Mouse (Mus musculus) lung, postnatal 0 days (tissue): ENCODE results near the gene Alg14. TPM values are rescaled to one million over a fixed set of nuclear protein-coding genes. Genes with fewer than 3 reads are reported as not detected.

ENCODE experiments used
- ATAC-seq: fragments of 200-750 bp; cut with Nextera tagmentation; 2 replicates; pipeline ENCODE4 v1.8.0; 2017; ENCODE audit warnings: moderate library complexity
- DNase-seq: peaks from one replicate; pipeline ENCODE4 v3.0.0-alpha.2; 2016; ENCODE audit warnings: low spot score
- H3K27ac ChIP-seq: fragments of 300-500 bp; sonication (generic); 2 replicates; pipeline ENCODE4 v1.5.1; 2014; ENCODE audit warnings: antibody characterized with exemption, mild to moderate bottlenecking, low read length, mixed read lengths
- H3K27me3 ChIP-seq: fragments of 300-500 bp; sonication (generic); replicated peaks from 2 replicates; pipeline ENCODE4 v1.6.1; 2014; ENCODE audit warnings: low read length, mixed read lengths; ENCODE audit not compliant: insufficient read depth
- H3K36me3 ChIP-seq: fragments of 300-500 bp; sonication (generic); 2 replicates; pipeline ENCODE4 v1.6.1; 2014; ENCODE audit warnings: low read length, mixed read lengths; ENCODE audit not compliant: insufficient read depth
- H3K4me1 ChIP-seq: fragments of 300-500 bp; sonication (generic); 2 replicates; pipeline ENCODE4 v1.6.1; 2014; ENCODE audit warnings: antibody characterized with exemption, low read depth, low read length, mixed read lengths; ENCODE audit not compliant: insufficient read depth
- H3K4me2 ChIP-seq: fragments of 300-500 bp; sonication (generic); replicated peaks from 2 replicates; pipeline ENCODE4 v1.6.1; 2014; ENCODE audit warnings: low read depth, mild to moderate bottlenecking, low read length, moderate library complexity, mixed read lengths
- H3K4me3 ChIP-seq: fragments of 300-500 bp; sonication (generic); 2 replicates; pipeline ENCODE4 v1.5.1; 2014; ENCODE audit warnings: low read depth, low read length
- H3K9ac ChIP-seq: fragments of 300-500 bp; sonication (generic); replicated peaks from 2 replicates; pipeline ENCODE4 v1.6.1; 2014; ENCODE audit warnings: low read depth, mild to moderate bottlenecking
- H3K9me3 ChIP-seq: fragments of 300-500 bp; sonication (generic); 2 replicates; pipeline ENCODE4 v1.6.1; 2016; ENCODE audit warnings: low read length, mixed read lengths
- CTCF ChIP-seq: IDR thresholded peaks from 2 replicates; pipeline ENCODE4 v1.5.1; 2016; ENCODE audit warnings: antibody characterized with exemption, mild to moderate bottlenecking
- EP300 ChIP-seq: IDR thresholded peaks from 2 replicates; pipeline ENCODE4 v1.6.1; 2016; ENCODE audit warnings: antibody characterized with exemption, mild to moderate bottlenecking, control low read depth
- WGBS: fragments of 180-500 bp; shearing (Covaris S2); extraction: QIAGEN DNeasy Blood & Tissue Kit; methylation state at CpG from one replicate; pipeline ENCODE4 v1.1.7; 2014; 5-methylcytosine and 5-hydroxymethylcytosine counted together
- polyA plus RNA-seq: library from polyadenylated mRNA; unstranded; fragments of >200 nt; fragmentation: Nextera tagmentation; extraction: Ambion mirVana; gene quantifications from 2 replicates; pipeline ENCODE4 v1.2.1, GENCODE M21; 2015

The Alg14 gene
- polyA plus RNA-seq, 1 experiment from 2014 or later, result 33.4 TPM

DNA sequence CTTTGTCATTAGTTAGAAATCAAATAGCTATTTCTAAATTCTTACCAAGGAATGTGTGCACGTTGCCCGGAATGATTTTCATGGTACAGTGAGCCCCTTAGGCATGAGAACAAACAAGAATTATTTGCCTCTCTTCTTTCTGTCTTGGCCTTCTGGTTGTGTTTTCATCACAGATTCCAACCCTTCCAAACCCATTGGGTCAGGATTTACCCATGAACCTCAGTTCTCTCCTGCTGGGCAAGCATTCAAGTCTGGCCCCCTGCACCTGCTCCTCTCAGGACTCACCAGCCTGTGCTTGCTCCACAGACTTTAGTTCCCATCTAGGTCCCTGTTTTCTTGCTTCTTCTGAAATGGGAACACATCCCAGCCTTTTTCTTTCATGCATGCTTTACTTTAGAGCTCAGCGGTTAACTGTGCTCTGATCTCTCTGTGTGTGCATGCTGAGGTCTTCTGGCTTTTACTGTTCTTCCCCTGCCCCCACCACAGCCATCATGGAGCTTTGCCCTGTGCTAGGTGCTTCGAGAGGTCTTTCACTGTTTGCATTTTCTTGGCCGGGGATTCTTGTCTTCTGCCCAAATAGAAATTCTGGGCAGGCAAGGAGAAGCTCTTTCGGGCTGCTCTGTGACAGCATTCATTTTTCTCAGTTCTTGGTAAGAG, 44.8 kb downstream of the Alg14 start:
- peaks cover 4% of the 10 kb centered on the region; the same call in 1 of the 2 replicates for H3K4me1 ChIP-seq
- H3K36me3 ChIP-seq, result no peaks in the 10 kb centered on the region
- no peak overlapping the region for H3K4me3 ChIP-seq
- no peak overlapping the region for H3K4me2 ChIP-seq
- H3K27me3 ChIP-seq, result no peaks in the 10 kb centered on the region
- no peaks in the 10 kb centered on the region for H3K9me3 ChIP-seq
- no peak for DNase-seq
- no peak overlapping the region for H3K9ac ChIP-seq
- TF ChIP-seq CTCF, result no peak
- TF ChIP-seq EP300, result no peak
- no peak overlapping the region for H3K27ac ChIP-seq
- WGBS, result 60% methylated on average over 6 of the region's 6 CpGs
- ATAC-seq, result no peak

DNA sequence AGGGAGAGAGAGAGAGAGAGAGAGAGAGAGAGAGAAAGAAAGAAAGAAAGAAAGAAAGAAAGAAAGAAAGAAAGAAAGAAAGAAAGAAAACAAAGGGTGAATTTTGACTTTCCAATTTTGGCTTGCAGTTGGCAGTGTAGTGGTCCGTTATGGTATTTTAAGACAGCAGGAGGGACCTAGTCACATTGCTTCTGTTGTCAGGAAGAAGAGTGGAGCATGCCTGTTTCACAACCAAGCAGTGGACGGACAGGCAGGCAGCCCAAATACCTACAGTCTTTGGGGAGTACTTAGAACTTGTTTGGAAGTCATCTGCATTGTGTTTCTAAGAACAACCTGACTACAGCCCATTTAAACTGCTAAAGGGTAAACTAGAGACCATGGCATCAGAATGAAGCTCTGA, 47.1 kb downstream of the Alg14 start:
- TF ChIP-seq EP300, result no peak
- no peak for TF ChIP-seq CTCF
- H3K9me3 ChIP-seq, result no peaks in the 10 kb centered on the region
- H3K27me3 ChIP-seq, result no peaks in the 10 kb centered on the region
- 39% methylated on average over 2 of the region's 2 CpGs for WGBS
- H3K36me3 ChIP-seq, result no peaks in the 10 kb centered on the region
- DNase-seq (no peak), ATAC-seq (no peak)
- peaks cover 4% of the 10 kb centered on the region; the same call in 1 of the 2 replicates for H3K4me1 ChIP-seq
- no peak overlapping the region for H3K9ac ChIP-seq
- H3K27ac ChIP-seq, result no peak overlapping the region
- no peak overlapping the region for H3K4me3 ChIP-seq
- H3K4me2 ChIP-seq, result no peak overlapping the region

DNA sequence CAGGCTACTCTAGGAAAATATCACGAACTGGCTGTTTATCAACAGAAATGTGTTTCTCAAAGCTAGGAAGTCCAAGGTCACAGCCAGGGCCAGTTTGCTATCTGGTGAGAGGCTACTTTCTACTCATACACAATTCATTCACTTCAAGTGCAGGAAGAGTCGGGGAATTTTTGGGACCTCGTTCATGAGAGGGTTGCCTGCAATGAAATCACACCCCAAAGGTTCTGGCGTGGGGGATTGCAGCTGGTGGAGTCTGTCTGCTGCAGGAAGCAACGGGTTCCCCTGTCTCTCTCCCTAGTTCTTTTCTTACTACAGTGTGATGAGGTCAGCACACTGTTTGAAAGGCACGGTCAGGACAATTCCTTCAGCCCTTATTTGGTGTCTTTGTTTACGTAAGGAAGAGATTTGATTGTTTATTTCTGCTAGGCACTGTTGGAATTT, 48.8 kb downstream of the Alg14 start:
- no peak for TF ChIP-seq EP300
- TF ChIP-seq CTCF, result no peak
- Histone ChIP-seq H3K36me3 (no peaks in the 10 kb centered on the region), H3K4me2 (no peak overlapping the region), H3K27ac (peak overlapping the region; percentile 58), H3K9ac (no peak overlapping the region), H3K4me3 (no peak overlapping the region), H3K9me3 (no peaks in the 10 kb centered on the region), H3K27me3 (no peaks in the 10 kb centered on the region), H3K4me1 (peaks cover 10% of the 10 kb centered on the region; the same call in 1 of the 2 replicates)
- ATAC-seq (peak; percentile 72), DNase-seq (peak; percentile 77)
- WGBS, result 16% methylated on average over 7 of the region's 7 CpGs

DNA sequence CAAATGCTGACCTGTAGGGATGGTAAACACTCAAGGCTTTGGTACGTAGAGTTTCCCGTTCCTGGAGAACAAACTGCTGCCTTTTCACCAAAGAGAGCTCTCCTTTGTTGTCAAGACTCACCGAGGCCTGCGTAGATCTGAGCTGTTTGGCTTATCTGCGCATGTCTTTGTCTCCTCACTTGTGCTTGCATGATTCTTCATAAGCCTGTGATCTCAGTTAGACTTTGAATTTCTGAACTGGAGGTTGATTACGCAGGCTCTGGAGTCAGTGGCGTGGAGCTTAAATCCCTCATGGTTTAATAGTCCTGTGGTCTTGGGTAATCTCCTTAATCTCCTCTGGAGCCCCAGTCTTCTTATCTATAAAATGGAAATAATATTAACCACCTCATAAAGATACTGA, 51.7 kb downstream of the Alg14 start:
- Histone ChIP-seq H3K9me3 (no peaks in the 10 kb centered on the region), H3K4me2 (no peak overlapping the region), H3K36me3 (no peaks in the 10 kb centered on the region), H3K27me3 (no peaks in the 10 kb centered on the region), H3K9ac (no peak overlapping the region), H3K4me1 (peaks cover 12% of the 10 kb centered on the region; the same call in 1 of the 2 replicates), H3K4me3 (no peak overlapping the region), H3K27ac (no peak overlapping the region)
- 80% methylated on average over 7 of the region's 7 CpGs for WGBS
- DNase-seq (no peak), ATAC-seq (no peak)
- TF ChIP-seq EP300 (no peak), CTCF (no peak)

DNA sequence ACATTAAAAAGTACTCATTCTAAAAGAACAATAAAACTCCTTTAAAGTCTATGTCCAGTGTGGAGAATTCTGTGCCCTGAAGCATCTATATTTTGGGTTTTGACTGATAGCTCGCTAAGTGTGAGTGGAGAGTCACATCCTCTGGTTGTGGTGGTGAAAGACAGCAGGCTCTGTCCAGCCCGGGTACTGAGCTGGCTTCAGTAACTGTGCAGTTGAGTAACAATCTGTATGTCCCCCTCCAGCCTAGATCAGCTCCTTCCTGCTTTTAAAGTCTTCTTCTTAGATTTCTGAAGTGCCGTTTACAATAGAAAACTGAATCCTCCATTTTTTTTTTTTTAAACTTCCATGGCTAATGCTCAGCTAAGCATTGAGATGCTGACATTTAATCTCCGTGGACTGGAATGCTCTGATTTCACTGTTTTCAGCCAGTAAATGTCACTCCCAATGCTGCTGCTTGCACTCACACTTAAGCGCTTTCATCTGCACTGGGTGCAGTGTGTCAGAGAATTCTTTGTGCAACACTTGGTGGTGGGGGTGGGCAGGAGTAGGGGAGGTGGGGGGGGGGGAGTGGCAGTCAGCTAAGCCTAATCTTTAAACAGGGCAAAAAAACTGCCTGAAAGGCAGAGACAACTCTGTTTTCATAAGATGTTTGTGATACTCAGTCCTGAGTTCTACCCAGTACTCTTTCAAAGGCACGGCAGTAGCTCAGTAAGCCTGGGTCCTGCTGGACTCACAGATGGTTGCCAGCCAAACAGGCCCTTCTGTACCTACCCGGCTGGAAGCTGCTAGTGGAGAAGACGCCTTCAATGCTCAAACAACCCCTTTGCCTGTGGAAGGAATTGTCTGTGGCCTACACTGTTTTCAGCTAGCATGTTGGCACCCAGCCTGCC, 52.7 kb downstream of the Alg14 start:
- DNase-seq (peak; percentile 70), ATAC-seq (peak; percentile 60)
- Histone ChIP-seq H3K27ac (peak overlapping the region; percentile 69; the same call in 1 of the 2 replicates), H3K4me1 (peaks cover 12% of the 10 kb centered on the region; the same call in 1 of the 2 replicates), H3K9ac (no peak overlapping the region), H3K27me3 (no peaks in the 10 kb centered on the region), H3K4me2 (no peak overlapping the region), H3K9me3 (no peaks in the 10 kb centered on the region), H3K4me3 (no peak overlapping the region), H3K36me3 (no peaks in the 10 kb centered on the region)
- no peak for TF ChIP-seq EP300
- no peak for TF ChIP-seq CTCF
- 18% methylated on average over 8 of the region's 8 CpGs for WGBS

DNA sequence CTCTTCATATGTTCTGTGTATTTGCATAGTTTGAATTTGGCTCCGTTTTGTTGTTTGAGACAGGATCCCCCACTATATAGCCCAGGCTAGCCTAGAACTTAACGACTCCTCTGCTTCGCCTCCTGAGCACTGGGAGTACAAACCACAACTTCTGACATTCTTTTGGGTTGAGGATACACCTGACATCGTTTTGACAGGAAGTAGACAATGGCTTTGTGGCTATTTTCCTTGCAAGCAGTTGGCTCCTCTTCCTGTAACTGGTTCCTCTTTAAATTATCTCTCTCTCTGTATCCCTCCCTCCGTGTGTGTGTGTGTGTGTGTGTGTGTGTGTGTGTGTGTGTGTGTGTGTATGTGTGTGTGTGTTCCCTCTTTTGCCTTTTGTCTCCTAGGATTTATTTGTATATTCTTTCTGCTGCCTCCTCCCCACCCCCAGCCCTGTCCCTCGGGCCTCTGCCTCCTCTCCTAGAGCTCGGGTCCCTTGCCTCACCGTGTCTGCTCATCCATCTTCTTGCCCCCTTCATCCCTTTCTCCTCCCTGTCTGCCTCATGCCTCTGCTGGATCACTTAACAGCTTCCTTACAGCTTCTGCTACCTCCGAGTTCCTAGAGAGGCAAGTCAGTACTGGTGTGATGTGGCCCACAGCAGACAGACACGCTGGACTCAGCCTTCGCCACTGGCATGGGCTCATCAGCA, 53.5 kb downstream of the Alg14 start:
- no peaks in the 10 kb centered on the region for H3K36me3 ChIP-seq
- no peak overlapping the region for H3K4me3 ChIP-seq
- no peaks in the 10 kb centered on the region for H3K27me3 ChIP-seq
- H3K4me2 ChIP-seq, result no peak overlapping the region
- H3K9ac ChIP-seq, result no peak overlapping the region
- TF ChIP-seq CTCF (no peak), EP300 (no peak)
- no peaks in the 10 kb centered on the region for H3K9me3 ChIP-seq
- DNase-seq (peak; percentile 17), ATAC-seq (no peak)
- WGBS, result 23% methylated on average over 11 of the region's 11 CpGs
- H3K27ac ChIP-seq, result peak overlapping the region; percentile 69; the same call in 1 of the 2 replicates
- H3K4me1 ChIP-seq, result peaks cover 12% of the 10 kb centered on the region; the same call in 1 of the 2 replicates
